In the genomic region with DNA sequence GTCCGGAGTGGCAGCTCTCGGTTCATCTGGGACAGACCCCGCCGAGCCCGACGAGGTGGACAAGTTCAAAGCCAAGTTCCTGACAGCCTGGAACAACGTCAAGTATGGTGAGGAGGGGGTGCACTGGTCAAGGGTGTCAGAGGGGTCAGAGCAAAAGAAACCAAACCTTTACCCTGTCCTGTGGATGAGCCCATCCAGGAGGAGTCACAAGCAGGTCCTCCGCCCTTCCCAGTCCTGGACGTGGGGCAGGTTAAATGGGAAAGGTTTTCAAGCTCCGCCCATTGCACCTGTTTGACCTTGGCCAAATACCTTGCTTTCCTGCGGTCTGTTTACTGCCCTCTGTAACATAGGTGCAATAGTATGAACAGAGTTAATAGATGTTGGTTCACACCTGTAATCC, we compare ENCODE assay signal across 8 mouse cellular contexts. TPM values are rescaled to one million over a fixed set of nuclear protein-coding genes. Genes with fewer than 3 reads are reported as not detected.
DNase-seq lines count a peak whose midpoint lies in the region; ATAC-seq lines count a peak whose summit lies in the region.

No protein-coding gene starts in this region.

- WGBS in heart, embryonic 16.5 days = 5% methylated on average over 11 of the region's 11 CpGs
- 5% methylated on average over 11 of the region's 11 CpGs for WGBS in kidney, embryonic 15.5 days
- 7% methylated on average over 11 of the region's 11 CpGs for WGBS in midbrain, embryonic 10.5 days

- H3K4me3 ChIP-seq in heart, embryonic 16.5 days (ENCODE audit: low read length) = peak overlapping the region; percentile 90
- peak overlapping the region; percentile 87 for H3K4me3 ChIP-seq in erythroblast, embryonic 14.5 days (replicated peaks)
- peak overlapping the region; percentile 78 for H3K4me3 ChIP-seq in kidney, embryonic 15.5 days (replicated peaks)
- peak overlapping the region; percentile 83 for H3K4me3 ChIP-seq in midbrain, embryonic 10.5 days

- no peak for DNase-seq in heart, postnatal 4 days
- no peak for DNase-seq in midbrain, embryonic 10.5 days (ENCODE audit: low spot score)
- no peak for DNase-seq in frontal cortex, postnatal 10 days (ENCODE audit: low spot score in 2 of 2)
- no peak for DNase-seq in right cerebral cortex, postnatal 25 days

- peak overlapping the region; percentile 97 for H3K9ac ChIP-seq in heart, embryonic 16.5 days (ENCODE audit: low read length)
- H3K9ac ChIP-seq in kidney, embryonic 15.5 days = peak overlapping the region; percentile 82

- H3K27ac ChIP-seq in heart, embryonic 16.5 days (ENCODE audit: low read length) = peak overlapping the region; percentile 84
- H3K27ac ChIP-seq in kidney, embryonic 15.5 days = peak overlapping the region; percentile 72
- H3K27ac ChIP-seq in midbrain, embryonic 10.5 days (replicated peaks) = peak overlapping the region; percentile 93

- peak overlapping the region; percentile 83 for H3K4me2 ChIP-seq in heart, embryonic 16.5 days (ENCODE audit: low read depth, low read length)
- H3K4me2 ChIP-seq in kidney, embryonic 15.5 days = peak overlapping the region; percentile 82

- no peak for ATAC-seq in heart, embryonic 16.5 days (replicated peaks; ENCODE audit: extremely low read depth, insufficient read depth, low FRiP score)
- peak; percentile 17 for ATAC-seq in kidney, embryonic 15.5 days (replicated peaks; ENCODE audit: low FRiP score)
- no peak for ATAC-seq in granulocyte monocyte progenitor cell, adult 5-6 weeks (replicated peaks; ENCODE audit: poor library complexity, severe bottlenecking)

- H3K4me1 ChIP-seq in heart, embryonic 16.5 days (ENCODE audit: control insufficient read depth, insufficient read depth, low read length) = peaks cover 22% of the 10 kb centered on the region
- peaks cover 71% of the 10 kb centered on the region for H3K4me1 ChIP-seq in erythroblast, embryonic 14.5 days (ENCODE audit: control insufficient read depth)
- peaks cover 24% of the 10 kb centered on the region for H3K4me1 ChIP-seq in kidney, embryonic 15.5 days
- H3K4me1 ChIP-seq in midbrain, embryonic 10.5 days = peaks cover 25% of the 10 kb centered on the region

- H3K27me3 ChIP-seq in heart, embryonic 16.5 days (ENCODE audit: control insufficient read depth, insufficient read depth, low read length) = no peaks in the 10 kb centered on the region; the same call in 1 of the 2 replicates
- peaks cover 1% of the 10 kb centered on the region for H3K27me3 ChIP-seq in erythroblast, embryonic 14.5 days (ENCODE audit: control insufficient read depth)
- no peaks in the 10 kb centered on the region for H3K27me3 ChIP-seq in kidney, embryonic 15.5 days
- H3K27me3 ChIP-seq in midbrain, embryonic 10.5 days (ENCODE audit: low read depth, poor library complexity, severe bottlenecking) = 0 out of 2 replicates have a peak, but pooled peaks cover 3% of the 10 kb centered on the region

- H3K9me3 ChIP-seq in heart, embryonic 16.5 days (replicated peaks; ENCODE audit: control insufficient read depth, low read length) = no peaks in the 10 kb centered on the region
- H3K9me3 ChIP-seq in erythroblast, embryonic 14.5 days (ENCODE audit: control insufficient read depth, low read length) = no peaks in the 10 kb centered on the region
- H3K9me3 ChIP-seq in kidney, embryonic 15.5 days (replicated peaks) = no peaks in the 10 kb centered on the region
- H3K9me3 ChIP-seq in midbrain, embryonic 10.5 days (replicated peaks) = no peaks in the 10 kb centered on the region

- H3K36me3 ChIP-seq in heart, embryonic 16.5 days (ENCODE audit: control insufficient read depth, insufficient read depth) = peaks cover 22% of the 10 kb centered on the region
- H3K36me3 ChIP-seq in erythroblast, embryonic 14.5 days (ENCODE audit: control insufficient read depth) = peaks cover 51% of the 10 kb centered on the region
- H3K36me3 ChIP-seq in kidney, embryonic 15.5 days = peaks cover 43% of the 10 kb centered on the region
- peaks cover 40% of the 10 kb centered on the region for H3K36me3 ChIP-seq in midbrain, embryonic 10.5 days

RNA-seq across cellular contexts. Expression of gene Atg4d, which starts 0.5 kb away (rescaled TPM):
- 58.8 and 63.9 TPM in 2 replicates for polyA plus RNA-seq in heart, embryonic 16.5 days (2015; fragmentation: Nextera tagmentation; extraction: Ambion mirVana)
- total RNA-seq in heart, postnatal 4 days (2021) = 10 to 100 TPM; 53.1 to 59.1 TPM
- polyA plus RNA-seq in erythroblast, embryonic 14.5 days (2012) = 25.4 and 30.2 TPM in 2 replicates
- 42.7 and 49.5 TPM in 2 replicates for polyA plus RNA-seq in kidney, embryonic 15.5 days (2015; fragmentation: Nextera tagmentation; extraction: Ambion mirVana)
- 48.6 and 49.9 TPM in 2 replicates for polyA plus RNA-seq in midbrain, embryonic 10.5 days (2016; fragmentation: Nextera tagmentation; extraction: Ambion mirVana)
- total RNA-seq in granulocyte monocyte progenitor cell, adult 5-6 weeks (2014; fragmentation: Nextera tagmentation) = 6.4 and 8.9 TPM in 2 replicates
- 5.5 and 5.9 TPM in 2 replicates for total RNA-seq in granulocyte monocyte progenitor cell, adult 5-6 weeks (2017)

RNA-seq across cellular contexts. Expression of gene S1pr5, which starts 17.4 kb away (rescaled TPM):
- 0.09 and 0.16 TPM in 2 replicates for polyA plus RNA-seq in heart, embryonic 16.5 days (2015; fragmentation: Nextera tagmentation; extraction: Ambion mirVana)
- under 1 TPM; 0.17 to 0.29 TPM for total RNA-seq in heart, postnatal 4 days (2021)
- not detected in 2 replicates for polyA plus RNA-seq in erythroblast, embryonic 14.5 days (2012)
- 0.19 TPM in 1 of 2 replicates, not detected in the other for polyA plus RNA-seq in kidney, embryonic 15.5 days (2015; fragmentation: Nextera tagmentation; extraction: Ambion mirVana)
- 0.10 and 0.11 TPM in 2 replicates for polyA plus RNA-seq in midbrain, embryonic 10.5 days (2016; fragmentation: Nextera tagmentation; extraction: Ambion mirVana)
- not detected in 2 replicates for total RNA-seq in granulocyte monocyte progenitor cell, adult 5-6 weeks (2014; fragmentation: Nextera tagmentation)
- 0.21 and 0.56 TPM in 2 replicates for total RNA-seq in granulocyte monocyte progenitor cell, adult 5-6 weeks (2017)

RNA-seq across cellular contexts. Expression of gene Kri1, which starts 22.2 kb away (rescaled TPM):
- polyA plus RNA-seq in heart, embryonic 16.5 days (2015; fragmentation: Nextera tagmentation; extraction: Ambion mirVana) = 10.5 and 13.2 TPM in 2 replicates
- total RNA-seq in heart, postnatal 4 days (2021) = 10 to 100 TPM; 18.5 to 21.0 TPM
- 3.5 and 4.6 TPM in 2 replicates for polyA plus RNA-seq in erythroblast, embryonic 14.5 days (2012)
- polyA plus RNA-seq in kidney, embryonic 15.5 days (2015; fragmentation: Nextera tagmentation; extraction: Ambion mirVana) = 13.8 and 19.8 TPM in 2 replicates
- polyA plus RNA-seq in midbrain, embryonic 10.5 days (2016; fragmentation: Nextera tagmentation; extraction: Ambion mirVana) = 16.2 and 21.0 TPM in 2 replicates
- total RNA-seq in granulocyte monocyte progenitor cell, adult 5-6 weeks (2014; fragmentation: Nextera tagmentation) = 50.9 and 56.3 TPM in 2 replicates
- 59.5 and 86.0 TPM in 2 replicates for total RNA-seq in granulocyte monocyte progenitor cell, adult 5-6 weeks (2017)

RNA-seq across cellular contexts. Expression of gene Cdkn2d, which starts 25.6 kb away (rescaled TPM):
- 105 and 110 TPM in 2 replicates for polyA plus RNA-seq in heart, embryonic 16.5 days (2015; fragmentation: Nextera tagmentation; extraction: Ambion mirVana)
- 10 to 100 TPM; 49.5 to 54.6 TPM for total RNA-seq in heart, postnatal 4 days (2021)
- 36.6 and 42.6 TPM in 2 replicates for polyA plus RNA-seq in erythroblast, embryonic 14.5 days (2012)
- 51.2 and 51.5 TPM in 2 replicates for polyA plus RNA-seq in kidney, embryonic 15.5 days (2015; fragmentation: Nextera tagmentation; extraction: Ambion mirVana)
- polyA plus RNA-seq in midbrain, embryonic 10.5 days (2016; fragmentation: Nextera tagmentation; extraction: Ambion mirVana) = 51.4 and 61.3 TPM in 2 replicates
- total RNA-seq in granulocyte monocyte progenitor cell, adult 5-6 weeks (2014; fragmentation: Nextera tagmentation) = 11.0 and 12.9 TPM in 2 replicates
- 15.4 and 16.7 TPM in 2 replicates for total RNA-seq in granulocyte monocyte progenitor cell, adult 5-6 weeks (2017)

RNA-seq across cellular contexts. Expression of gene Keap1, which starts 26.4 kb away (rescaled TPM):
- 51.5 and 54.6 TPM in 2 replicates for polyA plus RNA-seq in heart, embryonic 16.5 days (2015; fragmentation: Nextera tagmentation; extraction: Ambion mirVana)
- total RNA-seq in heart, postnatal 4 days (2021) = 10 to 100 TPM; 33.7 to 37.7 TPM
- polyA plus RNA-seq in erythroblast, embryonic 14.5 days (2012) = 4.2 and 5.2 TPM in 2 replicates
- polyA plus RNA-seq in kidney, embryonic 15.5 days (2015; fragmentation: Nextera tagmentation; extraction: Ambion mirVana) = 55.1 and 64.2 TPM in 2 replicates
- polyA plus RNA-seq in midbrain, embryonic 10.5 days (2016; fragmentation: Nextera tagmentation; extraction: Ambion mirVana) = 47.1 and 50.8 TPM in 2 replicates
- total RNA-seq in granulocyte monocyte progenitor cell, adult 5-6 weeks (2014; fragmentation: Nextera tagmentation) = 28.8 TPM in 2 replicates
- 31.9 and 33.5 TPM in 2 replicates for total RNA-seq in granulocyte monocyte progenitor cell, adult 5-6 weeks (2017)
